ENCODE assay signal across 10 mouse cellular contexts in the genomic region with DNA sequence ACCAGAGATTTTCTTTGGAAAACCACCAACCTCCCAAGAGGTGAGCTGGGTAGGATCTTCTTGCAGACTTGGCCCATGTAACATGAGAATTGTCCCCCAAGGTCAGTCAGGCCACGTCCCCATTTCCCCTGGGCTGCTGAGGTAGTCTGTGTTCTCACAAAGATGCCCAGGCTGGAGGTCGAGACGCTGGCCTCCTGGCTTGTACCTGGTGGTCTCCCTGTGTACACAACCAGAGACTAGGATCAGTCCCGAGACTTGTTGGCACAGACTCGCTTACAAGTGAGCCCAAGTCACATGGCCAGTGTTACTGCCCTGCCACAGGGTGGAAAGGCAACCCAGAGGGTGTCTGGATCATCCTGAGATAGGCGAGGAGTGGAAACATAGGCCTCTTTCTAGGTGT.
"Had no signal": no experiment of that assay in that cellular context is flagged by ENCODE, and none has a peak within 500 bp of the region (broad histone marks: within the 10 kb centered on the region; RNA-seq: fewer than 3 reads in every experiment).

No protein-coding gene starts in this region.

- DNase-seq: retina, postnatal 1 day; right cerebral cortex, adult 18-20 months; right cerebral cortex, postnatal 14 days; right cerebral cortex, postnatal 25 days; right cerebral cortex, postnatal 4 days; spleen, adult 18-20 months; thymus, adult 18-20 months; thymus, adult 2 months; thymus, postnatal 14 days; thymus, postnatal 25 days had no signal
